In the genomic region with DNA sequence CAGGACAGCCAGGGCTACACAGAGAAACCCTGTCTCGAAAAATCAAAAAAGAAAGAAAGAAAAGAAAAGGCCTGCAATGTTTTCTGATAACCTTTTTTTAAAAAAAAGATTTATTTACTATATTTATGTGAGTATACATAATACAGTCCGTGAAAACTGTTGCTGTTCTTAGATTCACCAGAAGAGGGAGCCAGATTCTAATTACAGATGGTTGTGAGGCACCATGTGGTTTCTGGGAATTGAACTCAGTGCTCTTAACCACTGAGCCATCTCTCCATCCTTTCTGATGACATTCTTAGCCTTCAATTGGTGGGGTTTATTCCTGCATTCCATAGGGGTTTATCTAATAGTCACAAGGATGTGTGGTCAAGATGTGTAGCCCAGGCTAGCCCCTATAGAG, we compare ENCODE assay signal across 9 mouse cellular contexts. TPM values are rescaled to one million over a fixed set of nuclear protein-coding genes. Genes with fewer than 3 reads are reported as not detected.
DNase-seq lines count a peak whose midpoint lies in the region; ATAC-seq and TF ChIP-seq lines count a peak whose summit lies in the region.
"Had no signal": no experiment of that assay in that cellular context is flagged by ENCODE, and none has a peak within 500 bp of the region (broad histone marks: within the 10 kb centered on the region; RNA-seq: fewer than 3 reads in every experiment).

No protein-coding gene starts in this region.

- H3K4me2 ChIP-seq in hindbrain, embryonic 11.5 days (replicated peaks; ENCODE audit: low read depth, low read length): no peak overlapping the region
- no peak overlapping the region for H3K4me2 ChIP-seq in hindbrain, embryonic 13.5 days

- no peaks in the 10 kb centered on the region for H3K36me3 ChIP-seq in hindbrain, embryonic 11.5 days (ENCODE audit: control insufficient read depth, insufficient read depth, low read length)
- no peaks in the 10 kb centered on the region for H3K36me3 ChIP-seq in hindbrain, embryonic 13.5 days
- no peaks in the 10 kb centered on the region for H3K36me3 ChIP-seq in spleen, adult 2 months (ENCODE audit: control insufficient read depth, insufficient read depth, low read length)

- TF ChIP-seq CTCF in spleen, adult 2 months (IDR thresholded peaks at IDR 0.05; ENCODE audit: extremely low read depth, insufficient read depth, insufficient read length, insufficient replicate concordance): peak; percentile 7; the same call in 1 of the 2 replicates

- WGBS in hindbrain, embryonic 11.5 days: 6% methylated on average over 2 of the region's 2 CpGs
- 9% methylated on average over 2 of the region's 2 CpGs for WGBS in hindbrain, embryonic 13.5 days
- WGBS in spleen, adult 2 months: 0% methylated on average over 2 of the region's 2 CpGs

- H3K4me3 ChIP-seq in hindbrain, embryonic 11.5 days (ENCODE audit: low read depth, low read length): no peak overlapping the region
- no peak overlapping the region for H3K4me3 ChIP-seq in hindbrain, embryonic 13.5 days
- no peak overlapping the region for H3K4me3 ChIP-seq in spleen, adult 2 months (ENCODE audit: extremely low read depth, insufficient read depth, insufficient read length)

- H3K4me1 ChIP-seq in hindbrain, embryonic 11.5 days (replicated peaks; ENCODE audit: control insufficient read depth, insufficient read depth, low read length): no peaks in the 10 kb centered on the region; the same call in 1 of the 2 replicates
- peaks cover 4% of the 10 kb centered on the region; the same call in 1 of the 2 replicates for H3K4me1 ChIP-seq in hindbrain, embryonic 13.5 days (replicated peaks)
- H3K4me1 ChIP-seq in spleen, adult 2 months (ENCODE audit: control insufficient read depth, insufficient read depth, insufficient read length): no peaks in the 10 kb centered on the region

- H3K27ac ChIP-seq in hindbrain, embryonic 11.5 days (ENCODE audit: low read depth, low read length): no peak overlapping the region
- H3K27ac ChIP-seq in hindbrain, embryonic 13.5 days: no peak overlapping the region
- H3K27ac ChIP-seq in spleen, adult 2 months (ENCODE audit: insufficient read depth, low read length): no peak overlapping the region

- no peak overlapping the region for H3K9ac ChIP-seq in hindbrain, embryonic 11.5 days (ENCODE audit: low read depth, low read length)
- no peak overlapping the region for H3K9ac ChIP-seq in hindbrain, embryonic 13.5 days

- no peak for ATAC-seq in hindbrain, embryonic 11.5 days (ENCODE audit: low FRiP score)
- no peak for ATAC-seq in hindbrain, embryonic 13.5 days (ENCODE audit: low FRiP score)
- 0 out of 2 replicates have a peak, but pooled peaks have one; percentile 59 for ATAC-seq in megakaryocyte-erythroid progenitor cell, adult 5-6 weeks (replicated peaks; ENCODE audit: low FRiP score, low TSS enrichment, poor library complexity, severe bottlenecking)

- H3K9me3 ChIP-seq in hindbrain, embryonic 11.5 days (ENCODE audit: control insufficient read depth, low read length): no peaks in the 10 kb centered on the region
- H3K9me3 ChIP-seq in hindbrain, embryonic 13.5 days: no peaks in the 10 kb centered on the region

- H3K27me3 ChIP-seq in hindbrain, embryonic 11.5 days (ENCODE audit: control insufficient read depth, insufficient read depth, low read length): no peaks in the 10 kb centered on the region
- no peaks in the 10 kb centered on the region for H3K27me3 ChIP-seq in hindbrain, embryonic 13.5 days
- H3K27me3 ChIP-seq in spleen, adult 2 months (ENCODE audit: control insufficient read depth, insufficient read depth, low read length): no peaks in the 10 kb centered on the region

- no peak for TF ChIP-seq POLR2A in spleen, adult 2 months (IDR thresholded peaks at IDR 0.05; ENCODE audit: low read depth, low read length)

- DNase-seq in hindbrain, embryonic 11.5 days (ENCODE audit: low spot score): peak; percentile 74
- peak; percentile 21 to 72 for DNase-seq in spleen, adult 2 months (ENCODE audit: low read depth in 1 of 2, low spot score in 2 of 2)
- DNase-seq in spleen, adult 12 weeks (ENCODE audit: low spot score): no peak
- peak; percentile 49 for DNase-seq in c-Kit-negative CD71-positive TER-119-positive erythroid progenitor cells, embryonic 14.5 days (ENCODE audit: low read depth, low spot score)
- DNase-seq in neural tube, embryonic 10.5 days (ENCODE audit: extremely low spot score, low spot score): no peak
- no peak for DNase-seq in urinary bladder, postnatal 25 days (ENCODE audit: low spot score)

RNA-seq across cellular contexts. Expression of a gene that starts 5.6 kb away (rescaled TPM):
- polyA plus RNA-seq in hindbrain, embryonic 11.5 days (2014; fragmentation: Nextera tagmentation; extraction: Ambion mirVana): 45.8 and 61.1 TPM in 2 replicates
- 131 and 137 TPM in 2 replicates for polyA plus RNA-seq in hindbrain, embryonic 13.5 days (2015; fragmentation: Nextera tagmentation; extraction: Ambion mirVana)
- polyA plus RNA-seq in spleen, adult 2 months (2012; rRNA removed): 69.4 and 75.2 TPM in 2 replicates
- 15.7 and 20.4 TPM in 2 replicates for total RNA-seq in megakaryocyte-erythroid progenitor cell, adult 5-6 weeks (2014; fragmentation: Nextera tagmentation)
- 56.3 and 63.5 TPM in 2 replicates for total RNA-seq in megakaryocyte-erythroid progenitor cell, adult 5-6 weeks (2017)

RNA-seq across cellular contexts. Expression of a gene that starts 10.9 kb away (rescaled TPM):
- 437 and 458 TPM in 2 replicates for polyA plus RNA-seq in hindbrain, embryonic 11.5 days (2014; fragmentation: Nextera tagmentation; extraction: Ambion mirVana)
- polyA plus RNA-seq in hindbrain, embryonic 13.5 days (2015; fragmentation: Nextera tagmentation; extraction: Ambion mirVana): 369 and 380 TPM in 2 replicates
- 96.9 and 98.1 TPM in 2 replicates for polyA plus RNA-seq in spleen, adult 2 months (2012; rRNA removed)
- 2,091 and 2,156 TPM in 2 replicates for total RNA-seq in megakaryocyte-erythroid progenitor cell, adult 5-6 weeks (2014; fragmentation: Nextera tagmentation)
- total RNA-seq in megakaryocyte-erythroid progenitor cell, adult 5-6 weeks (2017): 1,518 and 2,802 TPM in 2 replicates

RNA-seq across cellular contexts. Expression of a gene that starts 17.4 kb away (rescaled TPM):
- 0.39 and 0.60 TPM in 2 replicates for polyA plus RNA-seq in hindbrain, embryonic 11.5 days (2014; fragmentation: Nextera tagmentation; extraction: Ambion mirVana)
- 0.68 and 0.79 TPM in 2 replicates for polyA plus RNA-seq in hindbrain, embryonic 13.5 days (2015; fragmentation: Nextera tagmentation; extraction: Ambion mirVana)
- not detected in 2 replicates for polyA plus RNA-seq in spleen, adult 2 months (2012; rRNA removed)
- 0.89 TPM in 1 of 2 replicates, not detected in the other for total RNA-seq in megakaryocyte-erythroid progenitor cell, adult 5-6 weeks (2014; fragmentation: Nextera tagmentation)
- 2.4 TPM in 1 of 2 replicates, not detected in the other for total RNA-seq in megakaryocyte-erythroid progenitor cell, adult 5-6 weeks (2017)
- polyA plus RNA-seq: neural tube, embryonic 11.5 days had no signal

RNA-seq across cellular contexts. Expression of a gene that starts 26.8 kb away (rescaled TPM):
- 13.1 and 17.0 TPM in 2 replicates for polyA plus RNA-seq in hindbrain, embryonic 11.5 days (2014; fragmentation: Nextera tagmentation; extraction: Ambion mirVana)
- polyA plus RNA-seq in hindbrain, embryonic 13.5 days (2015; fragmentation: Nextera tagmentation; extraction: Ambion mirVana): 17.6 and 18.3 TPM in 2 replicates
- 6.7 TPM in 2 replicates for polyA plus RNA-seq in spleen, adult 2 months (2012; rRNA removed)
- total RNA-seq in megakaryocyte-erythroid progenitor cell, adult 5-6 weeks (2014; fragmentation: Nextera tagmentation): 17.7 and 18.9 TPM in 2 replicates
- total RNA-seq in megakaryocyte-erythroid progenitor cell, adult 5-6 weeks (2017): 20.4 and 23.3 TPM in 2 replicates

RNA-seq across cellular contexts. Expression of a gene that starts 47.4 kb away (rescaled TPM):
- polyA plus RNA-seq in hindbrain, embryonic 11.5 days (2014; fragmentation: Nextera tagmentation; extraction: Ambion mirVana): 15.1 TPM in 2 replicates
- polyA plus RNA-seq in hindbrain, embryonic 13.5 days (2015; fragmentation: Nextera tagmentation; extraction: Ambion mirVana): 28.9 and 29.2 TPM in 2 replicates
- 1.8 and 3.1 TPM in 2 replicates for polyA plus RNA-seq in spleen, adult 2 months (2012; rRNA removed)
- total RNA-seq in megakaryocyte-erythroid progenitor cell, adult 5-6 weeks (2014; fragmentation: Nextera tagmentation): 0.45 and 1.7 TPM in 2 replicates
- total RNA-seq in megakaryocyte-erythroid progenitor cell, adult 5-6 weeks (2017): 0.91 TPM in 1 of 2 replicates, not detected in the other

Comparison
In these comparisons a context has a peak if more than half of its experiments do, and no peak if none do; other contexts are left out.
1. DNase-seq: peak in hindbrain, embryonic 11.5 days (single experiment), spleen, adult 2 months (2 of 2) and c-Kit-negative CD71-positive TER-119-positive erythroid progenitor cells, embryonic 14.5 days (single experiment); none in spleen, adult 12 weeks (single experiment), neural tube, embryonic 10.5 days (single experiment) and urinary bladder, postnatal 25 days (single experiment).